Mouse (Mus musculus) retina, postnatal 1 day (tissue): ENCODE results near the gene Pard3.

Source experiments
- DNase-seq: peaks from one replicate; pipeline ENCODE4 v3.0.0-alpha.2; 2012

The Pard3 gene

GRCm38 (mm10) chr8:127251476-127251875, 187.8 kb downstream of the Pard3 start:
- no peak for DNase-seq

GRCm38 (mm10) chr8:127251985-127252384, 188.3 kb downstream of the Pard3 start:
- peak; percentile 30 for DNase-seq

GRCm38 (mm10) chr8:127254625-127255024, 190.9 kb downstream of the Pard3 start:
- no peak for DNase-seq

- DNase-seq, result no peak
These were observed 193.4 kb downstream of the Pard3 start for GRCm38 (mm10) chr8:127257086-127257485.

GRCm38 (mm10) chr8:127261051-127261450, 197.4 kb downstream of the Pard3 start:
- no peak for DNase-seq

- DNase-seq, result no peak
These were observed 198.3 kb downstream of the Pard3 start for GRCm38 (mm10) chr8:127262026-127262425.

- DNase-seq, result no peak
These were observed 198.7 kb downstream of the Pard3 start for GRCm38 (mm10) chr8:127262436-127262835.

GRCm38 (mm10) chr8:127262926-127263325, 199.2 kb downstream of the Pard3 start:
- no peak for DNase-seq

GRCm38 (mm10) chr8:127263457-127263856, 199.8 kb downstream of the Pard3 start:
- peak; percentile 21 for DNase-seq

- DNase-seq, result no peak
These were observed 201.2 kb downstream of the Pard3 start for GRCm38 (mm10) chr8:127264691-127265470.

- peak; percentile 38 for DNase-seq
These were observed 203.1 kb downstream of the Pard3 start for GRCm38 (mm10) chr8:127266777-127267176.

GRCm38 (mm10) chr8:127268239-127269024, 204.7 kb downstream of the Pard3 start:
- peak; percentile 38 for DNase-seq

- no peak for DNase-seq
These were observed 205.5 kb downstream of the Pard3 start for GRCm38 (mm10) chr8:127269082-127269747.

GRCm38 (mm10) chr8:127271186-127271585, 207.5 kb downstream of the Pard3 start:
- DNase-seq, result no peak

- no peak for DNase-seq
These were observed 216.7 kb downstream of the Pard3 start for GRCm38 (mm10) chr8:127280299-127280974.

GRCm38 (mm10) chr8:127281035-127281434, 217.3 kb downstream of the Pard3 start:
- DNase-seq, result no peak

- no peak for DNase-seq
These were observed 220.9 kb downstream of the Pard3 start for GRCm38 (mm10) chr8:127284462-127285216.

- no peak for DNase-seq
These were observed 224.1 kb downstream of the Pard3 start for GRCm38 (mm10) chr8:127287816-127288215.

- DNase-seq, result no peak
These were observed 228.6 kb downstream of the Pard3 start for GRCm38 (mm10) chr8:127292307-127292706.

GRCm38 (mm10) chr8:127293025-127293729, 229.5 kb downstream of the Pard3 start:
- peak; percentile 47 for DNase-seq

- no peak for DNase-seq
These were observed 230.4 kb downstream of the Pard3 start for GRCm38 (mm10) chr8:127294061-127294460.
